In the genomic region with DNA sequence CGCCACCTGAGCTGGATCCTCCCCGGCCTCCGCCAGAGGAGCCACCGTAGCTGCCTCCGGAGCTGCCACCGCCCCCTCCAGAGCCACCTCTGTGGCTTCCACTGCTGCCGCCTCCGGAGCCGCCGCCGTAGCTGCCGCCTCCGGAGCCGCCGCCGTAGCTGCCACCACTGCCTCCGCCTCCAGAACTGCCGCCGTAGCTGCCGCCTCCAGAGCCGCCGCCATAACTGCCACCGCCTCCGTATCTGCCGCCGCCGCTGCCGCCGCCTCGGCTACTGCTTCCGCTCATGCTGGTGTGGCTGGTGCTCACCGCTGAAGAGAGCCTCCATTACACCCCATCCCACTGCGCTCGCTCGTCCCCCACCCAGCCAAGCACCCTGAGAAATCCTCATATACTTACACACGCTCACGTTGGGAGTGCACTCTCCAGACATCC, we compare ENCODE assay signal across 8 mouse cellular contexts. TPM values are rescaled to one million over a fixed set of nuclear protein-coding genes. Genes with fewer than 3 reads are reported as not detected.
A peak's percentile ranks its signal among the peaks of the same experiment; 100 is the strongest.
DNase-seq lines count a peak whose midpoint lies in the region; ATAC-seq and TF ChIP-seq lines count a peak whose summit lies in the region.

No protein-coding gene starts in this region.

- under 1% methylated on average over 36 of the region's 37 CpGs for WGBS in forebrain, embryonic 10.5 days
- WGBS in hindbrain, postnatal 0 days = 1% methylated on average over 29 of the region's 37 CpGs

- peak overlapping the region; percentile 70 for H3K9ac ChIP-seq in hindbrain, postnatal 0 days (replicated peaks; ENCODE audit: low read length)

- H3K4me1 ChIP-seq in forebrain, embryonic 10.5 days = peaks cover 16% of the 10 kb centered on the region
- 0 out of 2 replicates have a peak, but pooled peaks cover 7% of the 10 kb centered on the region for H3K4me1 ChIP-seq in hindbrain, postnatal 0 days (ENCODE audit: insufficient read depth, low read length)

- no peak for TF ChIP-seq CTCF in hindbrain, postnatal 0 days (IDR thresholded peaks at IDR 0.05; ENCODE audit: low read depth)
- TF ChIP-seq CTCF in left cerebral cortex, adult 2 months (IDR thresholded peaks at IDR 0.05) = no peak; the same call in 1 of the 2 replicates

- DNase-seq in CD8-positive naive resting alpha-beta T cell, adult 2 months (ENCODE audit: low read depth in 2 of 2, low spot score in 2 of 2) = peak; percentile 10 to 20
- DNase-seq in adrenal gland, adult 2 months = peak; percentile 72
- peak; percentile 64 for DNase-seq in forebrain, embryonic 10.5 days (ENCODE audit: extremely low spot score, low spot score)
- DNase-seq in hindbrain, postnatal 0 days (ENCODE audit: low spot score) = peak; percentile 60
- peak; percentile 60 to 66 for DNase-seq in left cerebral cortex, adult 2 months (ENCODE audit: extremely low spot score in 1 of 2, low spot score in 2 of 2)
- DNase-seq in lung, postnatal 25 days (ENCODE audit: low spot score) = peak; percentile 12
- peak; percentile 49 for DNase-seq in right cerebral cortex, adult 18-20 months
- no peak for DNase-seq in testis, postnatal 14 days (ENCODE audit: low spot score)

- ATAC-seq in hindbrain, postnatal 0 days = peak; percentile 81

- peaks cover 58% of the 10 kb centered on the region for H3K27me3 ChIP-seq in forebrain, embryonic 10.5 days (ENCODE audit: poor library complexity, severe bottlenecking)
- H3K27me3 ChIP-seq in hindbrain, postnatal 0 days (ENCODE audit: insufficient read depth, low read length) = no peaks in the 10 kb centered on the region

- peak overlapping the region; percentile 72 for H3K4me2 ChIP-seq in hindbrain, postnatal 0 days (ENCODE audit: low read depth, low read length)

- peak overlapping the region; percentile 62 for H3K4me3 ChIP-seq in forebrain, embryonic 10.5 days
- H3K4me3 ChIP-seq in hindbrain, postnatal 0 days (ENCODE audit: low read length) = peak overlapping the region; percentile 46
- H3K4me3 ChIP-seq in left cerebral cortex, adult 2 months = peak overlapping the region; percentile 43

- H3K36me3 ChIP-seq in forebrain, embryonic 10.5 days (replicated peaks) = no peaks in the 10 kb centered on the region
- H3K36me3 ChIP-seq in hindbrain, postnatal 0 days (ENCODE audit: insufficient read depth, low read length) = no peaks in the 10 kb centered on the region

- no peaks in the 10 kb centered on the region for H3K9me3 ChIP-seq in forebrain, embryonic 10.5 days
- no peaks in the 10 kb centered on the region for H3K9me3 ChIP-seq in hindbrain, postnatal 0 days (ENCODE audit: low read length)

- intact Hi-C loops in left cerebral cortex, adult 2 months (cut with DNase I) = no loop called here

- H3K27ac ChIP-seq in forebrain, embryonic 10.5 days = peak overlapping the region; percentile 87
- H3K27ac ChIP-seq in hindbrain, postnatal 0 days = peak overlapping the region; percentile 88
- H3K27ac ChIP-seq in left cerebral cortex, adult 2 months = peak overlapping the region; percentile 70

RNA-seq across cellular contexts. Expression of a gene that starts 4.6 kb away (rescaled TPM):
- under 1 TPM; 0.10 to 0.17 TPM for total RNA-seq in adrenal gland, adult 2 months (2021)
- polyA plus RNA-seq in adrenal gland, adult 2 months (2012; rRNA removed) = 0.68 and 1.2 TPM in 2 replicates
- polyA plus RNA-seq in forebrain, embryonic 10.5 days (2016; fragmentation: Nextera tagmentation; extraction: Ambion mirVana) = 0.71 and 1.2 TPM in 2 replicates
- total RNA-seq in hindbrain, postnatal 0 days (2014; rRNA removed) = 7.5 and 13.7 TPM in 2 replicates
- polyA plus RNA-seq in hindbrain, postnatal 0 days (2015; fragmentation: Nextera tagmentation; extraction: Ambion mirVana) = 18.2 and 19.4 TPM in 2 replicates
- 1 to 10 TPM; 1.8 to 2.3 TPM for total RNA-seq in left cerebral cortex, adult 2 months (2021)

RNA-seq across cellular contexts. Expression of a gene that starts 23.5 kb away (rescaled TPM):
- not detected for total RNA-seq in adrenal gland, adult 2 months (2021)
- polyA plus RNA-seq in adrenal gland, adult 2 months (2012; rRNA removed) = not detected in 2 replicates
- not detected in 2 replicates for polyA plus RNA-seq in forebrain, embryonic 10.5 days (2016; fragmentation: Nextera tagmentation; extraction: Ambion mirVana)
- 0.22 and 0.68 TPM in 2 replicates for total RNA-seq in hindbrain, postnatal 0 days (2014; rRNA removed)
- polyA plus RNA-seq in hindbrain, postnatal 0 days (2015; fragmentation: Nextera tagmentation; extraction: Ambion mirVana) = 0.49 and 1.2 TPM in 2 replicates
- 10 to 100 TPM; 11.4 to 13.8 TPM for total RNA-seq in left cerebral cortex, adult 2 months (2021)

RNA-seq across cellular contexts. Expression of a gene that starts 28.0 kb away (rescaled TPM):
- not detected for total RNA-seq in adrenal gland, adult 2 months (2021)
- polyA plus RNA-seq in adrenal gland, adult 2 months (2012; rRNA removed) = not detected in 2 replicates
- polyA plus RNA-seq in forebrain, embryonic 10.5 days (2016; fragmentation: Nextera tagmentation; extraction: Ambion mirVana) = not detected in 2 replicates
- total RNA-seq in hindbrain, postnatal 0 days (2014; rRNA removed) = 0.37 TPM in 1 of 2 replicates, not detected in the other
- polyA plus RNA-seq in hindbrain, postnatal 0 days (2015; fragmentation: Nextera tagmentation; extraction: Ambion mirVana) = 0.21 and 0.37 TPM in 2 replicates
- 1 to 10 TPM in 1 of 2 experiments, under 1 TPM in 1; 0.20 to 1.1 TPM for total RNA-seq in left cerebral cortex, adult 2 months (2021)

RNA-seq across cellular contexts. Expression of a gene that starts 43.8 kb away (rescaled TPM):
- total RNA-seq in adrenal gland, adult 2 months (2021) = not detected
- polyA plus RNA-seq in adrenal gland, adult 2 months (2012; rRNA removed) = not detected in 2 replicates
- polyA plus RNA-seq in forebrain, embryonic 10.5 days (2016; fragmentation: Nextera tagmentation; extraction: Ambion mirVana) = not detected in 2 replicates
- 1.5 and 1.7 TPM in 2 replicates for total RNA-seq in hindbrain, postnatal 0 days (2014; rRNA removed)
- polyA plus RNA-seq in hindbrain, postnatal 0 days (2015; fragmentation: Nextera tagmentation; extraction: Ambion mirVana) = 2.4 and 2.5 TPM in 2 replicates
- 1 to 10 TPM; 1.0 to 1.2 TPM for total RNA-seq in left cerebral cortex, adult 2 months (2021)

RNA-seq across cellular contexts. Expression of a gene that starts 46.7 kb away (rescaled TPM):
- total RNA-seq in adrenal gland, adult 2 months (2021) = not detected
- polyA plus RNA-seq in adrenal gland, adult 2 months (2012; rRNA removed) = not detected in 2 replicates
- polyA plus RNA-seq in forebrain, embryonic 10.5 days (2016; fragmentation: Nextera tagmentation; extraction: Ambion mirVana) = not detected in 2 replicates
- 0.05 TPM in 1 of 2 replicates, not detected in the other for total RNA-seq in hindbrain, postnatal 0 days (2014; rRNA removed)
- polyA plus RNA-seq in hindbrain, postnatal 0 days (2015; fragmentation: Nextera tagmentation; extraction: Ambion mirVana) = 0.08 TPM in 1 of 2 replicates, not detected in the other
- not detected for total RNA-seq in left cerebral cortex, adult 2 months (2021)
